Mouse (Mus musculus): ENCODE data around the gene Cyp26b1. TPM values are rescaled to one million over a fixed set of nuclear protein-coding genes. Genes with fewer than 3 reads are reported as not detected.
A peak's percentile ranks its signal among the peaks of the same experiment; 100 is the strongest.

The Cyp26b1 gene
- polyA plus RNA-seq, 1 experiment from 2014 or later: 47.1 TPM

DNA sequence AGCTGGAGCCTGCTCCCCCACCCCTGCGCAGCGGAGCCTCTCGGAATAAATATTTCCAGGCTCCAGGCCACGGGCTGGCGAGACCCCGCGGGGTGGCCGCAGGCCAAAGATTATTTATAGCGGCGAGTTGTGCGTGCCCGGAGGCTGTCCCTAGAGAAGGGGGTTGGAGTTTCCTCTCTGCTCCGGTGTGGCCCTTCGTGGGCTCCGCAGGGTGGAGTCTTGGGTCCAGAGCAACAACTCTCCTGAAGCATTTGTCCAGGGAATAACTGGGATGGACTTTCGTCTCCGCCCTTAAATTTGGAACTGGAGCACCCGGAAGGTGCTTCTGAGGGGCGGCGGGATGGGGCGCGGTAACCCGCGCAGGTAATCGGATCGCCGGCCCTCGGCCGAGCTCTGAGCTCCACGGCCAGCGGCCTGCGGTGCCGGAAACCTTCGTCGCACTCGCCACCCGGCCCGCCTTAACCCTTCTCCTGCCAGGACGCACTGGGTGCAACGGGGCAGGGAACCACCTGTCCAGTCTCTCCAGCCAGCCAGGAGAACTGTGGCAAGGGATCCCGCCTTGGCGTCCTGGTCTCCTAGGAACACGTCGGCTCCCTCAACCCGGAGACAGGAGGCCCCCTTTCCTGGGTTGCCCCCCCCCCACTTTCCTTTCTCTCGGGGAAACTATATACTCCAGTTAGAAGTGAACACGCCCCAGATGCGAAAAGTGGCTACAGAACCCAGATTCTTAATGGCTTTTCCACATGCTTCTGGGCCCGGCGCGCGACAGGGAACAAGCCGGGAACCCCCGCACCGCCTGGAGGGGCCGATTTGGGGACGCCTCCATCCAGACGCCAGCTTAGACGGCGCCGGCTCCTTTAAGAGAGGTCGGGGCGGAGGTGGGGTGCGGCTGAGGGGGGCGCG lies 8.7 kb downstream of the Cyp26b1 start:
- Histone ChIP-seq H3K4me1 (peaks cover 85% of the 10 kb centered on the region), H3K9me3 (replicated peaks) (no peaks in the 10 kb centered on the region), H3K27me3 (ENCODE audit: low read depth, poor library complexity, severe bottlenecking) (peaks cover 75% of the 10 kb centered on the region), H3K4me3 (peak overlapping the region; percentile 81), H3K27ac (peak overlapping the region; percentile 95), H3K36me3 (peaks cover 56% of the 10 kb centered on the region)
- peak; percentile 76 for DNase-seq (ENCODE audit: low spot score)
- WGBS: under 1% methylated on average over 66 of the region's 66 CpGs

DNA sequence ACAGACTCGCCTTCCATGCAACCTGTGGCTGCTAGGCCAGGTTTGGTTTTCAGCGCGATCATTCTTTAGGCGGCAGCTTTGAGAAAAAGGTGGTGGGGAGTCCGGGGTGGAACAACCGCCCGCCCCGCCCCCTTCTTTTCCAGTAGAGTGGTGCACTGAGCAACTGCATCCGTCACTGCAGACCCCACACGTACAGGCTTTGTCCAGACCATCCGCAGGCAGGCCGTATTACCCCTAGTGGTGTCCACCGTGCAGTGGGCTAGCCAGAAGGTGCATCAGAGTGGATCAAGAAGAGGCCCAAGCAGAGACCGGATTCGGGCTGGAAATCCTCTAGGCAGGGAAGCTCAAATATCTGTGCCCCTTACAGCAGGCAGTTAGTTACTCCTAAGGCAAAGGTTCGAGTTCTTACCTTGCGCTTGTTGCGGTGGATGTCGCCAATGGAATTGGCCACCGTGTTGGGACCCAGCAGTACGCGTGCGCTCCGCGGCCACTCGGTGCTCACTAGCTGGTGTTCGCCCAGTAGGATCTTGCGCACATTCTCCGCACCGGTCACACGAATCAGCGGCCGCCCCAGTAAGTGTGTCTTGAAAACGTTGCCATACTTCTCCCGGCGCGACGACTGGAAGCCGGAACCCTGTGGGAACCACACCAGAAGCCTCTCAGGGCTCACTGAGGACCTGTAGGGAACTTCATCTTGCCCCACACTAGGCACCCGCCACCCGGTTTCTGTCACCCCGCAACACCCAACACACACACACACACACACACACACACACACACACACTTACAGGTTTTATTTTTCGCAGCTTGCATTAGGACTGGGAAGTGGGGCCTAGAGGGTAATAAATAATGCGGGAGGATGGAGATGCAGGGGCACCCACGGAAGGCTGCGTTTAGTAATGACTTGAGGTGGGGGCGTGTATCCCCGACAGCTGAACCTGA lies 9.6 kb downstream of the Cyp26b1 start:
- H3K4me1 ChIP-seq: peaks cover 84% of the 10 kb centered on the region
- no peaks in the 10 kb centered on the region for H3K9me3 ChIP-seq (replicated peaks)
- WGBS: 1% methylated on average over 48 of the region's 48 CpGs
- peak; percentile 73 for DNase-seq (ENCODE audit: low spot score)
- H3K36me3 ChIP-seq: peaks cover 65% of the 10 kb centered on the region
- H3K27ac ChIP-seq: peak overlapping the region; percentile 95
- H3K27me3 ChIP-seq (ENCODE audit: low read depth, poor library complexity, severe bottlenecking): peaks cover 73% of the 10 kb centered on the region
- H3K4me3 ChIP-seq: peak overlapping the region; percentile 81

DNA sequence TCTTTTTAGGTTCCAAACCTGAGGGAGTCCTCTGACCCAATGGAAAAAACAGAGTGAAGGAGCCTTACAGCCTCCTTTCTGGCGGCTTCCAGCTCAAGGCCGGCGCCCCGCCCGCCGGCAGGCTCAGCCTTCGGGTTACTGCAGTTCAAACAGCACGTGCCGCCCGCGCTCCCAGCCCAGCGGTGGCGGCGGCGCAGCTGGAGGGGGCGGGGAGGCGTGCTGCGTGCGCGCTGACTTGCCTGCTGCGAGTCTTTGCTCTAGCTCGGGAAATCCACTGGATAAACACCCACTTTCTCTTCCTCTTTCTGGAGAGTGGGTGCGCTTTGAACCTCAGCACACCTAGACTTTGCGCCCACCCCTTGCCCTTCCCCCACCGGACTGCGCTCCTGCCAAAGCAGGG lies 10.3 kb downstream of the Cyp26b1 start:
- peak overlapping the region; percentile 95 for H3K27ac ChIP-seq
- no peaks in the 10 kb centered on the region for H3K9me3 ChIP-seq (replicated peaks)
- peak; percentile 85 for DNase-seq (ENCODE audit: low spot score)
- H3K4me1 ChIP-seq: peaks cover 86% of the 10 kb centered on the region
- H3K27me3 ChIP-seq (ENCODE audit: low read depth, poor library complexity, severe bottlenecking): peaks cover 74% of the 10 kb centered on the region
- H3K4me3 ChIP-seq: peak overlapping the region; percentile 81
- WGBS: under 1% methylated on average over 26 of the region's 26 CpGs
- peaks cover 72% of the 10 kb centered on the region for H3K36me3 ChIP-seq

- H3K27ac ChIP-seq: peak overlapping the region; percentile 95
- peaks cover 78% of the 10 kb centered on the region for H3K36me3 ChIP-seq
- peak; percentile 45 for DNase-seq (ENCODE audit: low spot score)
- H3K4me1 ChIP-seq: peaks cover 89% of the 10 kb centered on the region
- no peaks in the 10 kb centered on the region for H3K9me3 ChIP-seq (replicated peaks)
- peaks cover 79% of the 10 kb centered on the region for H3K27me3 ChIP-seq (ENCODE audit: low read depth, poor library complexity, severe bottlenecking)
- 13% methylated on average over 5 of the region's 5 CpGs for WGBS
- peak overlapping the region; percentile 81 for H3K4me3 ChIP-seq
Observed at GRCm38 (mm10) chr6:84582826-84583225, 10.9 kb downstream of the Cyp26b1 start.

DNA sequence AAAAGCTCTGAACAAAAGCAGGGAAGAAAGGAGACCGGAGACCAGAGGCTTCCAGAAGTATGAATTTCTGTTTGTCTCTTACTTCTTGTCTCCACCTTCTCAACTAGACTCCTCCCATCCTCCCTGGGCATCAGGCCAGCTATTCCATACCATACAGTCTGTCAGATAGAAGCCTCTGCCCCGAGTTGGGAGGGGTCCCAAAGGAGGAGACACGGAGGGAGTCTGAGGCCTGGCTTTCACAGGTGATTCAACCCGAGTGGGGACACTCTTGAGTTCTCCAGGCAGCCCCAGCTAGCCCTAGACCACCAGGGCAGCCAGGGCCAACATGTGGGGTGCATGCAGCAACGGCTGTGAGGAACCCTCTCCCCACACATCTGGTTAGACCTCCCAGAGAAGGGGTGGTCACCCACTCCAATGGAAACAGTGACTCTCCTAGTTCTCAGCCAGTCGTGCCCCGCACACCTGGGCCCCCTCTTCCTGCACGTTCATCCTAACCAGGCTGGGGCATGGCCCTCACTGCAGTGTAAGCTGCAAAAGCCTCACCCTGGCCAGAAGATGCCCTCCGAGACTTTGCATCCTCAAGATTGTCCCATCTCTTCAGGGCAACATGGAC lies 11.8 kb downstream of the Cyp26b1 start:
- Histone ChIP-seq H3K36me3 (peaks cover 86% of the 10 kb centered on the region), H3K27ac (0 out of 2 replicates have a peak overlapping the region, but pooled peaks have one; percentile 95), H3K4me3 (peak overlapping the region; percentile 81; the same call in 1 of the 2 replicates), H3K27me3 (ENCODE audit: low read depth, poor library complexity, severe bottlenecking) (peaks cover 82% of the 10 kb centered on the region), H3K4me1 (peaks cover 84% of the 10 kb centered on the region), H3K9me3 (replicated peaks) (no peaks in the 10 kb centered on the region)
- 71% methylated on average over 9 of the region's 9 CpGs for WGBS
- DNase-seq (ENCODE audit: low spot score): peak; percentile 33

DNA sequence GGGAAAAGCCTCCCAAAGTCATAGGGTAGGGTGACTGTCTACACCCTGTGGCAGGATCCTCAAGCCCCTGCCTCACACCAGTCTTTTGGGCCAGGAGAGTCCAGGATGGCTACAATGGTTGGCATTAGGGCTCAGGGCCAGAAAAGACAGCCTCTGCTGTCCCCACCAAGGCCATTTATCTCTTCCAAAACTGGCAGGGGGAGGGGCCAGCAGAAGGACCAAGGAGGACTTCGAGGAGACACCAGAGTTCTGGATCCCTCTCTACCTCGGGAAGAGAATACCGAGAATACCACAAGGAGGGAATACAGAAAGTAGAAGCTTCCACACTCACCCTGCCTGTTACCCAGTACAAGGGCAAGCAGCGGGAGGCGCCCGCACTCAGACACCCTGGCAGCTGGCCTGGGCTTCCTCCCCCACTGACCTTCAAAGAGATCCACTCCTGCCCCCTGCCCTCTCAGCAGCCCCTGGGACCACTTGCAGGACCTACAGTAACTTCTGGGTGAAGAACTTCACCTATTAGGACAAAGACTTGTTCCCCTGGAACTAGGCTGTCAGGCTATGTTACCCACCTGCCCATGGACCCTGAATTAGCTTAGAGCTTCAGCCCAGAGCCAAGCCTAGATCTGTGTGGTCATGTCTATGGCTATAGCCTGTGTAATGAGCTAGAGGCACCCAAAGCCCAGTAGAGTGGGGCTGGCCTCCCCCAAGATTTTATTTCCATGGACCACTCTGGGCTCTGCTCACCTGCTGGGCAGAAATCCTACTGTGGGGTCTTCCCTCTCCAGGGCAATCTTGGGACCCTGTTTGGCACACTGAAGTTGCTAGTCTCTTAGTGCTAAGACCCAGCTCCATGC lies 12.5 kb downstream of the Cyp26b1 start:
- Histone ChIP-seq H3K4me1 (peaks cover 82% of the 10 kb centered on the region), H3K27ac (no peak overlapping the region), H3K9me3 (replicated peaks) (no peaks in the 10 kb centered on the region), H3K27me3 (ENCODE audit: low read depth, poor library complexity, severe bottlenecking) (peaks cover 87% of the 10 kb centered on the region), H3K4me3 (no peak overlapping the region), H3K36me3 (peaks cover 94% of the 10 kb centered on the region)
- peak; percentile 30 for DNase-seq (ENCODE audit: low spot score)
- WGBS: 52% methylated on average over 6 of the region's 6 CpGs

- H3K9me3 ChIP-seq (replicated peaks): no peaks in the 10 kb centered on the region
- H3K4me3 ChIP-seq: no peak overlapping the region
- peak overlapping the region; percentile 50; the same call in 1 of the 2 replicates for H3K27ac ChIP-seq
- peaks cover 99% of the 10 kb centered on the region for H3K36me3 ChIP-seq
- H3K27me3 ChIP-seq (ENCODE audit: low read depth, poor library complexity, severe bottlenecking): peaks cover 93% of the 10 kb centered on the region
- WGBS: 62% methylated on average over 8 of the region's 8 CpGs
- H3K4me1 ChIP-seq: peaks cover 78% of the 10 kb centered on the region
- no peak for DNase-seq (ENCODE audit: low spot score)
Observed at GRCm38 (mm10) chr6:84579508-84579907, 14.2 kb downstream of the Cyp26b1 start.

- H3K4me1 ChIP-seq: peaks cover 78% of the 10 kb centered on the region
- H3K9me3 ChIP-seq (replicated peaks): no peaks in the 10 kb centered on the region
- no peak for DNase-seq (ENCODE audit: low spot score)
- H3K4me3 ChIP-seq: no peak overlapping the region
- WGBS: 9% methylated on average over 5 of the region's 5 CpGs
- H3K36me3 ChIP-seq: peaks cover 99% of the 10 kb centered on the region
- H3K27me3 ChIP-seq (ENCODE audit: low read depth, poor library complexity, severe bottlenecking): peaks cover 93% of the 10 kb centered on the region
- no peak overlapping the region for H3K27ac ChIP-seq
Observed at GRCm38 (mm10) chr6:84578928-84579327, 14.8 kb downstream of the Cyp26b1 start.

- DNase-seq (ENCODE audit: low spot score): peak; percentile 31
- WGBS: 73% methylated on average over 4 of the region's 4 CpGs
- peaks cover 99% of the 10 kb centered on the region for H3K36me3 ChIP-seq
- no peak overlapping the region for H3K4me3 ChIP-seq
- peaks cover 93% of the 10 kb centered on the region for H3K27me3 ChIP-seq (ENCODE audit: low read depth, poor library complexity, severe bottlenecking)
- no peaks in the 10 kb centered on the region for H3K9me3 ChIP-seq (replicated peaks)
- peaks cover 75% of the 10 kb centered on the region for H3K4me1 ChIP-seq
- no peak overlapping the region for H3K27ac ChIP-seq
Observed at GRCm38 (mm10) chr6:84577898-84578297, 15.8 kb downstream of the Cyp26b1 start.

DNA sequence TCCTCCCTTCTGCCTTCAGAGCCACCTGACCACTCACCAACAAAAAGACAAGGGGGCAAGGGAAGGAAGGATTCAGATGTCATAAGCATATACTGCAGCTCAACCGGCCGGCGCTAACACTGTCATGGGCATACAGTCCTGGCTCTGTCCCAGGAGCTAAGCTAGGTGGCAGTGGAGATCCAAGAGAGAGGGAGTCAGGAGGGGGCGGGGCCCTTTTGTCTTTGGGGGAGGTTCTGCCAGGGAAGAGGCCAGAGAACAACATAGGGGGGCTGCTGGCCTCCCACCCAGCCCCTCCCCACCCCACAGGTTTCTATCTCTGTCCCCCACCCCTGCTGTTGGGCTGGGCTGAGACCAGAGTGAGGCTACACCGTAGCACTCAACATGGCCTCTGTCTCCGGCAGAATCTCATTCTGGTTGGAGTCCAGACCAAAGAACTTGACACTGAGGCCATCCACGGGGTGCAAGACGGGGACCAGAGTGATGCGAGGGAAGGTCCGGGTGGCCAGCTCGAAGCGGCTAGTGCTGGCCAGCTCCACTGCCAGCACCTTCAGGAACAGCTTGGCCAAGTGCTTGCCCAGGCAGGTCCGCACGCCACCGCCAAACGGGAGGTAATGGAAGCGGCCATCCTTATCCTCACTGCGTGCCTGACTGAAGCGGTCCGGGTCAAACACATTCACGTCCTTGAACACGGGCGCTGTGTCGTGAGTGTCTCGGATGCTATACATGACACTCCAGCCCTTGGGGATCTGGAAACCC lies 19.6 kb downstream of the Cyp26b1 start:
- H3K36me3 ChIP-seq: peaks cover 72% of the 10 kb centered on the region
- H3K9me3 ChIP-seq (replicated peaks): no peaks in the 10 kb centered on the region
- H3K4me1 ChIP-seq: peaks cover 62% of the 10 kb centered on the region
- 33% methylated on average over 25 of the region's 25 CpGs for WGBS
- H3K4me3 ChIP-seq: peak overlapping the region; percentile 14; the same call in 1 of the 2 replicates
- H3K27ac ChIP-seq: peak overlapping the region; percentile 32; the same call in 1 of the 2 replicates
- peak; percentile 54 for DNase-seq (ENCODE audit: low spot score)
- peaks cover 73% of the 10 kb centered on the region for H3K27me3 ChIP-seq (ENCODE audit: low read depth, poor library complexity, severe bottlenecking)

GRCm38 (mm10) chr6:84570039-84570438 lies 23.7 kb downstream of the Cyp26b1 start:
- Histone ChIP-seq H3K9me3 (replicated peaks) (no peaks in the 10 kb centered on the region; the same call in 1 of the 2 replicates), H3K4me3 (no peak overlapping the region), H3K36me3 (peaks cover 32% of the 10 kb centered on the region), H3K4me1 (peaks cover 58% of the 10 kb centered on the region), H3K27me3 (ENCODE audit: low read depth, poor library complexity, severe bottlenecking) (peaks cover 49% of the 10 kb centered on the region), H3K27ac (peak overlapping the region; percentile 75)
- peak; percentile 40 for DNase-seq (ENCODE audit: low spot score)
- WGBS: 42% methylated on average over 3 of the region's 3 CpGs

All from limb, embryonic 10.5 days (tissue).